Mouse (Mus musculus) forebrain, embryonic 16.5 days (tissue): ENCODE data around the gene Cd22. TPM values are rescaled to one million over a fixed set of nuclear protein-coding genes. Genes with fewer than 3 reads are reported as not detected.

Experiments used
- polyA plus RNA-seq: library from polyadenylated mRNA; unstranded; fragments of >200 nt; fragmentation: Nextera tagmentation; extraction: Ambion mirVana; gene quantifications from 2 replicates; pipeline ENCODE4 v1.2.1, GENCODE M21; 2015

The Cd22 gene
- polyA plus RNA-seq, 1 experiment from 2014 or later: 0.25 TPM

Other genes with a start within 250 kb of the Cd22 start
- not detected in 2 replicates for gene Etv2, start 244.5 kb downstream of the Cd22 start, polyA plus RNA-seq
- 153 and 155 TPM in 2 replicates for gene Rbm42, start 230.0 kb downstream of the Cd22 start, polyA plus RNA-seq
- gene Haus5, start 215.3 kb downstream of the Cd22 start, polyA plus RNA-seq: 34.0 and 34.5 TPM in 2 replicates
- not detected in 2 replicates for gene Pmis2, start 208.7 kb downstream of the Cd22 start, polyA plus RNA-seq
- not detected in 2 replicates for gene 2200002J24Rik, start 181.4 kb downstream of the Cd22 start, polyA plus RNA-seq
- 1.3 and 2.4 TPM in 2 replicates for gene Atp4a, start 168.1 kb downstream of the Cd22 start, polyA plus RNA-seq
- 202 and 214 TPM in 2 replicates for gene Tmem147, start 150.8 kb downstream of the Cd22 start, polyA plus RNA-seq
- 0.68 and 1.1 TPM in 2 replicates for gene Gapdhs, start 136.7 kb downstream of the Cd22 start, polyA plus RNA-seq
- gene Sbsn, start 128.9 kb downstream of the Cd22 start, polyA plus RNA-seq: 2.2 and 2.3 TPM in 2 replicates
- 1.1 and 2.2 TPM in 2 replicates for gene Dmkn, start 116.6 kb downstream of the Cd22 start, polyA plus RNA-seq
- gene Krtdap, start 92.4 kb downstream of the Cd22 start, polyA plus RNA-seq: 3.9 TPM in 1 of 2 replicates, not detected in the other
- 0.14 TPM in 1 of 2 replicates, not detected in the other for gene Ffar2, start 56.6 kb downstream of the Cd22 start, polyA plus RNA-seq
- gene Ffar3, start 24.2 kb downstream of the Cd22 start, polyA plus RNA-seq: not detected in 2 replicates
- gene Ffar1, start 18.8 kb downstream of the Cd22 start, polyA plus RNA-seq: not detected in 2 replicates
- gene Mag, start 34.5 kb upstream of the Cd22 start, polyA plus RNA-seq: 1.0 and 1.8 TPM in 2 replicates
- not detected in 2 replicates for gene Hamp2, start 44.3 kb upstream of the Cd22 start, polyA plus RNA-seq
- gene Hamp, start 63.7 kb upstream of the Cd22 start, polyA plus RNA-seq: not detected in 2 replicates
- gene Usf2, start 76.5 kb upstream of the Cd22 start, polyA plus RNA-seq: 30.0 and 32.3 TPM in 2 replicates
- 21.3 and 23.2 TPM in 2 replicates for gene Lsr, start 93.1 kb upstream of the Cd22 start, polyA plus RNA-seq
- gene Fam187b, start 93.4 kb upstream of the Cd22 start, polyA plus RNA-seq: 0.26 and 0.42 TPM in 2 replicates
- 21.7 and 23.4 TPM in 2 replicates for gene Fxyd5, start 162.1 kb upstream of the Cd22 start, polyA plus RNA-seq
- 51.0 and 95.0 TPM in 2 replicates for gene Fxyd7, start 171.1 kb upstream of the Cd22 start, polyA plus RNA-seq
- 10.7 and 14.5 TPM in 2 replicates for gene Fxyd1, start 176.9 kb upstream of the Cd22 start, polyA plus RNA-seq
- gene Lgi4, start 179.0 kb upstream of the Cd22 start, polyA plus RNA-seq: 0.20 and 0.24 TPM in 2 replicates
- gene Fxyd3, start 196.4 kb upstream of the Cd22 start, polyA plus RNA-seq: 0.15 and 0.66 TPM in 2 replicates
- gene Hpn, start 234.9 kb upstream of the Cd22 start, polyA plus RNA-seq: 0.88 TPM in 1 of 2 replicates, not detected in the other
- gene Scn1b, start 246.7 kb upstream of the Cd22 start, polyA plus RNA-seq: 4.1 and 5.3 TPM in 2 replicates